Mouse (Mus musculus): ENCODE results near the gene Ovca2. TPM values are rescaled to one million over a fixed set of nuclear protein-coding genes. Genes with fewer than 3 reads are reported as not detected.
A peak's percentile ranks its signal among the peaks of the same experiment; 100 is the strongest.

Gene Ovca2
- total RNA-seq, 2 experiments from 2014 or later = 7.1 TPM

DNA sequence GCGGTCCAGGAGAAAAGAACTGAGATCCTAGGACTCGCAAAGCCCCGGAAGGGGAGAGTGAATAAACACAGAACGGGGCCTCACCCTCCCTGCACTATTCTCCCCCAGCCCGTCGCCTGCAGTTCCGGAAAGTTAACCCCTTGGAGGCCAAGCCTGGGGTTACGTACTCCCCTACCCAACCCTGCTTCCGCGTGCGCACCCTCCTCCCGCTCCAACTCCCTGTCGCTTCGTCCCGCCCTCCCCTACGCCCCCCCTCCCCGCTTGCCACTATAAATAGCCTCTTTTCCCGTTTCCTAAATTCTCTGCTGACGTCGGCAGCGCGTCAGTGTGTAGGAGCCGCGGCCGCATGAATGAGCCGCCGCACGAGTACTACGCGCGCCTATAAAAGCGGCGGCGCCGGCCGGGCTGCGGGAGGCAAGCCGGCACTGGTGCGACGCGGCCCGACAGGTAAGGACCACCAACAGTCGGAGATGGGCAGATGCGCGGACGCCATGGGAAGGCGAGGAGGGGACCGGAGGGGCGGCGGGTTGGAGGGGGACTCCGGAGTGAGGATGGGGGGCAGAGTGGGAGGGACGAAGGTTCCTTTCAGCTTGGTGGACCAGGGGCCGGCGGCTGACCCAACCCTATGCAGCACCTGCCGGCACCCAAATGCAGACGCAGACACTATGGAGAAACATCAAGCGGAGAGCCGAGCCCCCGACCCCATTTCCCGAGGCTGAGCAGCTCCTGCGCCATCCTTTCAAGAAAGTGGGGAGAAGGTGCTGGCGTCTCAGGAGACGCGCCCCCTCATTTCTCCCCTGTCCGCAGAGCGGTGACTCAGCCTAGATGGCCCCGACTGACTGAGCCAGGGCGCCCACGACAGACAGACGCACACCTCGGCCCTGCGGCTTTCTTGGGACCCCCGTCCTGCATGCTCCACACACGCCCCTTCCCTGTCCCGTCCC is 6.2 kb downstream of the Ovca2 start:
- intact Hi-C loops (cut with DNase I) = loop anchor here (5.0 kb wide), 1 partner anchor 350 kb away; no protein-coding TSS in a partner anchor
- no peak for DNase-seq

- intact Hi-C loops (cut with DNase I) = loop anchor here (5.0 kb wide), 1 partner anchor 349 kb away; no protein-coding TSS in a partner anchor
- no peak for DNase-seq
Measured at GRCm38 (mm10) chr11:75171186-75171865, 7.3 kb downstream of the Ovca2 start.

DNA sequence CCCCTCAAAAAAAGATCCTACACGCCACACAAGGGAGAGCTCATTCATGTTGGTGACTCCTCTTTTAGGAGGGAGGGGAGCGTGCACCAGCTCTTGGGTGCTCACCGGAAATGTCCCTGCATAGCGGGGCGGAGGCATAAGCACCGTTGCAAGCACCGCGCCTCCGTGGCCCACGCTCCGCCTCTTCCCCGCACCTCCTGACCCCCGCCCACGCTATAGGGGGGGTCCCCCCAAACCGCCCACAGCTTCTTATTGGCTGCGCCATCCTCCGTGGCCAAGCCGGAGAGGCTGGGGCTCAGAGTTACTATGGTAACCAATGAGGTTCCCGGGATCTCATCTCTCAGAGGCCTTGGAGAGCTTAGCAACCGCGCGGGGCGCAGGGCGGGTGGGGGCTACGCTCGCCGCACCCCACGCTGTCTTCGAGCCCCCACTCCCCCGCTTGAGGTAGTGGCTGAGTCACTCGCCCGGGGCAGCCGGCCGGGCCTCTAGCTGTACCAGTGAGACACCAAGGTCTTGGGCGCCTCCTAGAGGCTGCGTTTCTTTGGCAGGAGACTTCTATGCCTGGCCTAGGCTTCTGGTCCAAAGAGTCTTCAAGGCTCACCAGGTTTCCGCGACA is 8.4 kb downstream of the Ovca2 start:
- intact Hi-C loops (cut with DNase I) = loop anchor here (5.0 kb wide), 1 partner anchor 348 kb away; no protein-coding TSS in a partner anchor
- peak; percentile 94 to 96 for DNase-seq

GRCm38 (mm10) chr11:75169405-75170080 is 9.1 kb downstream of the Ovca2 start, which contains the start of gene Hic1:
Gene Hic1 (minus strand): TSS chr11:75169519.
- DNase-seq = no peak

DNA sequence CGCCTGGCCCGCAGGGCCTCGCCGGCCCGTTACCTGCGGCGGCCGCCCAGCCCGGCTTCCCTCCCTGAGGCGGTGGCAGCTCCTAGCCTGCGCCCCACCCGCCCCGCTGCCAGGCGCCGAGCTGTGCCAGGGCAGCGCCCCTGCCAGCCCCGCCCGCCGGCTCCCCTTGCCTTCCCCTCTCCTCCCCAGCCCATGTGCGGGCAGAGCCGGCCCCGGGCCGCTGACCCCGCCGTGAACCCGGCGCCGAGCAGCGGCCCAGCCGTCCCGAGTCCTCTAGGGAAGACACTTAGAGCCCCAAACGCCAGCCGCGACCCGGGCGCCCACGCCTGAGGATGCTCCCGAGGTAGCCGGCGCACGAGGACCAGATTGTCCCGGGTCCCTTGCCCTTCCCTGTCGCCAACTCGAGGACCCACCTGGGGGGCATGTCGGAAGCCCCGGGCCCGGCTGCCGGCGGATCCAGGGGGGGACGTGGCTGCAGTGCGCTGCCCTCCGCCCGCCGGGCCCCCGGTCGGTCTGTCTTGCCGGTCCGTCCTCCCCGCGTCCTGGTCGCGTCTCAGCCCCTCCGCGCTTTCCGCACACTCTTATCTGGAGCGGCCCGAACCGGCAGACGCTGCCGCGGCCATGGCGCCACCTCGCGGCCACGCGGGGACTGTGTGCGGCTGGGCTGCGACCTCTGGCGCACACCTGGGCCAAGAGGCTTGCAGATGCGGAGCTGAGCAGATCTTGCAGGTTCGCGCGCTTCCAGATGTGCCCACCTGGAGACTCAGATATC is 9.9 kb downstream of the Ovca2 start:
- DNase-seq = peak; percentile 95
- intact Hi-C loops (cut with DNase I) = loop anchor here (1.0 to 10.0 kb wide), 3 partner anchors 36 to 304 kb away; no protein-coding TSS in a partner anchor

More at GRCm38 (mm10) chr11:75169405-75170080, 9.1 kb downstream of the Ovca2 start, which contains the start of gene Hic1:
- intact Hi-C loops (cut with DNase I) = loop anchor here (1.0 to 10.0 kb wide), 4 partner anchors 37 to 347 kb away; no protein-coding TSS in a partner anchor

- peak; percentile 75 to 76 for DNase-seq
- intact Hi-C loops (cut with DNase I) = loop anchor here (5.0 to 10.0 kb wide), 2 partner anchors 36 to 303 kb away; no protein-coding TSS in a partner anchor
Measured at GRCm38 (mm10) chr11:75167643-75168589, 10.7 kb downstream of the Ovca2 start.

GRCm38 (mm10) chr11:75166861-75167642 is 11.6 kb downstream of the Ovca2 start:
- intact Hi-C loops (cut with DNase I) = loop anchor here (5.0 to 10.0 kb wide), 2 partner anchors 35 to 302 kb away; no protein-coding TSS in a partner anchor
- DNase-seq = peak; percentile 61 to 67

GRCm38 (mm10) chr11:75166193-75166842 is 12.3 kb downstream of the Ovca2 start:
- DNase-seq = peak in 1 of 2 experiments; percentile 58
- intact Hi-C loops (cut with DNase I) = loop anchor here (5.0 to 10.0 kb wide), 2 partner anchors 34 to 302 kb away; no protein-coding TSS in a partner anchor

DNA sequence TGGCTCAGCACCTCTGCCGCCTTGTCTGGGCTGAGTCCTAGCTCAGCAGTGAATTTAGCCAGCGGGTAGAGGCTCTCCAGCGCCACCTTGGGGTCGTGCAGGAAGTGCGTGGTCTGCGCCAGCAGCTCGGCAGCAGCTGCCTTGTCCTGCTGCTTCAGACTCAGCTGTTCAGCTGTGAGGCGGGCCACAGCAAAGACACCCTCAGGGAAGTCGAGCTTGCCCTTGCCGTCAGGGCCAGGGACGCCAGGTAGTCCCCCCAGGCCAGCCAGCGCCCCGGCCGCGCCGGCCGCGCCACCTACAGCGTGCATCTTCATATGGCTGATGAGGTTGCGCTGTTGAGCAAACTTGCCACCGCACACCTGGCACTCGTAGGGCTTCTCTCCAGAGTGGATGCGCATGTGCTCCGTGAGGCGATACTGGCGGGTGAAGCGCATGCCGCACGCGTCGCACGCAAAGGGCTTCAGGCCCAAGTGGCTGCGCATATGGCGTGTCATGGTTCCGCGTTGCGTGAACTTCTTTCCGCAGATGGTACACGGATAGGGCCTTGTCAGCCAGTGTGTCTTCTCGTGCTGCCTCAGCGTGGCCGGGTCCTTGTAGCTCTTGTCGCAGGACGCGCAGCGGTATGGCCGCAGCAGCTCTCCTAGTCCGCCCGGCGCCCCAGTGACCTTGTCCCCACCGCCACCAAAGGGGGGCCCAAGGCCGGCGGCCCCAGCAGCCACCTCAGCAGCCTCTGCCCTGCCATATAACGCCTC is 13.0 kb downstream of the Ovca2 start:
- intact Hi-C loops (cut with DNase I) = loop anchor here (1.0 to 10.0 kb wide), 4 partner anchors 33 to 301 kb away; no protein-coding TSS in a partner anchor
- peak; percentile 92 for DNase-seq

DNA sequence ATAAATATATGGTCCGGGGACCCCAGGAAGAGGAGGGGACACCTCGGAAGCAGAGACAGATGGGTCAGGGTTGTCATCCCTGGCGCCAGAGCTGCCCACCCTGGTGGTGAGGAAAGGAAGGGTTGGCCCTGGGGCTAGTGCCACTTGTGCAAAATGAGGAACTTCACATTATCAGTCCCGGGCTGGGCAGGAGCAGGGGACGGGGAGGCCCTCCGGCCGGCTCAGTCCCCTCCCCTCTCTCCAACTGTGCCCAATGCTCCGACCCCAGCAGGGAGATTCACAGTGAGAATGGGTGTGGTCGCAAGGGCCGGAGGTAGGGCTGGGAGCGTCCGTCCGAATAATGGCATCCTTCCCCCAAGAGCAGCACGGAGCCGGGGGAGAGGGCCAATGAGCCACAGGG is 13.9 kb downstream of the Ovca2 start:
- intact Hi-C loops (cut with DNase I) = loop anchor here (1.0 to 10.0 kb wide), 6 partner anchors 32 to 300 kb away; no protein-coding TSS in a partner anchor
- peak in 1 of 2 experiments; percentile 37 for DNase-seq

DNA sequence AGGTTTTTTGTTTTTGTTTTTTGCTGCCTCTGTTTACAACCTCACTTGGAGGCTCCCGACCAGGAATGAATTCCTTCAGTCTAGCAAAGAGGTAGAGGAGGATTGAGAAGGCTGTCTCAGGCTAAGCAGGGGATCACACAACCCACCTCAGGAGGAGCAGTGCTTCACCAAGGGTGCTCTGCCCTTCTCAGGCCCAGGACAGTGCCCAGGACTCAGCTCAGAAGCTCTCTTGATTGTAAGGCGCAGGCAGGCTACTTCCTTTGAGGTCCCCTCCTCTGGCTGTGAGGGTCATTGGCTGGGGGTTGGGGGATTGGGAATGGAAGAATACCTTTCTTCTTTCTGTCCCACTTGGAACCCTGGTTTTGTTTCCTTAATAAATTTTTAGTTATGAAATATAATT is 14.6 kb downstream of the Ovca2 start:
- intact Hi-C loops (cut with DNase I) = loop anchor here (1.0 to 10.0 kb wide), 4 partner anchors 62 to 299 kb away; no protein-coding TSS in a partner anchor
- no peak for DNase-seq

GRCm38 (mm10) chr11:75163379-75163778 is 15.3 kb downstream of the Ovca2 start:
- no peak for DNase-seq
- intact Hi-C loops (cut with DNase I) = loop anchor here (5.0 to 10.0 kb wide), 2 partner anchors 61 to 299 kb away; no protein-coding TSS in a partner anchor

GRCm38 (mm10) chr11:75162591-75163080 is 16.0 kb downstream of the Ovca2 start:
- intact Hi-C loops (cut with DNase I) = loop anchor here (5.0 to 10.0 kb wide), 2 partner anchors 60 to 298 kb away; no protein-coding TSS in a partner anchor
- DNase-seq = no peak

DNA sequence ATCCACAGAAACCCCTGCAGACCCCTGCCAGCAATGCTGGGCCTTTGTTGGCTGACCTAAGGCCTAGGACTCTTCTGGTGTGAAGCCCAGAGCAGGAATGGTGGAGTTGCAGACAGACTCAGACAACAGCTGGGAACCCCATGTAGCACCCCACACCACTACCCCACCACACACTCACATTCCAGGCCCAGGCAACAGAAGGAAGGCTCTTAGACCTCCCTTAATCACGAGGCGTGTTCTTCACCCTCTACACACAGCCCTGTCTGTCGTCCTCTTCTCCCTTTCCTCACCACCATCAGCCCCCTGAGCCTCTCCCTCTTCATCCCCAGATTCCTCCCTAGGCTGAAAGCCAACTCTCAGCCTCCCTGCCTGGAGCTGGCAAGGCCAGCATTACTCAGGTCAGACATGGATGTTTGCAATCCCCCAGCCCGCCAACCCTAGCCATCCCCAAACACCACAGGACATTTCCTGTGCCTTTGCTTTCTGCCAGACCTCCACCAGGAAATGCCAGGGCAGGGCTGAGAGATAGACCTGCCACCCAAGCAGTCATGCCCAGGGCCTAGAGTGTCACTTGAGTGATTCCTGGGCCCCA is 17.1 kb downstream of the Ovca2 start:
- DNase-seq = no peak
- intact Hi-C loops (cut with DNase I) = loop anchor here (5.0 to 10.0 kb wide), 2 partner anchors 59 to 297 kb away; no protein-coding TSS in a partner anchor
